Mouse (Mus musculus) Patski (cell line): Measurements from ENCODE around the gene Clstn3. TPM values are rescaled to one million over a fixed set of nuclear protein-coding genes. Genes with fewer than 3 reads are reported as not detected.
"Not testable (repeated sequence)": the region's sequence is repeated elsewhere in the genome, so short reads cannot be mapped to it uniquely, and the experiment has no call there.

Experiments used
- ATAC-seq: fragments of 100-300 bp; one replicate; pipeline ENCODE4 v1.8.0; 2021
- CTCF ChIA-PET: fragments of 350-600 bp; sonication (Branson Sonifier 250); formaldehyde crosslinking; loops from one replicate; lab custom pipeline; 2022; ENCODE audit warnings: inconsistent platforms; lab: Charles Lee
- POLR2A ChIA-PET: fragments of 350-600 bp; sonication (Branson Sonifier 250); formaldehyde crosslinking; loops from one replicate; lab custom pipeline; 2022; ENCODE audit warnings: antibody characterized with exemption, inconsistent platforms; lab: Charles Lee
- DNase-seq: peaks from one replicate; pipeline ENCODE4 v3.0.0-alpha.2; 2011; ENCODE audit warnings: low read depth, low spot score
- H3K27me3 ChIP-seq: fragments of 371-371 bp; one replicate; pipeline ENCODE4 v1.5.1; 2021
- CTCF ChIP-seq: fragments of 100-300 bp; IDR thresholded peaks from one replicate; pipeline ENCODE4 v1.5.1; 2021
- in situ Hi-C: fragments of 300-500 bp; cut with MboI; formaldehyde crosslinking; loops from 3 replicates; pipeline ENCODE4 v1.11.1; 2018; ENCODE audit warnings: low pct_unique_long_range_greater_than_20kb, mixed read lengths
- polyA plus RNA-seq: library from polyadenylated mRNA; unstranded; gene quantifications from one replicate; pipeline ENCODE4 v1.2.3, GENCODE M21; 2021

Gene Clstn3
- polyA plus RNA-seq, 1 experiment from 2014 or later, result 0.68 TPM

GRCm38 (mm10) chr6:124424068-124424498 is 40.5 kb downstream of the Clstn3 start:
- CTCF ChIA-PET, result interaction anchor here (6.2 kb wide), 1 partner anchor 8 kb away, joined by 28 read pairs; the partner anchor contains the start of gene Pex5
- no peak for ATAC-seq
- in situ Hi-C loops, result no loop called here

DNA sequence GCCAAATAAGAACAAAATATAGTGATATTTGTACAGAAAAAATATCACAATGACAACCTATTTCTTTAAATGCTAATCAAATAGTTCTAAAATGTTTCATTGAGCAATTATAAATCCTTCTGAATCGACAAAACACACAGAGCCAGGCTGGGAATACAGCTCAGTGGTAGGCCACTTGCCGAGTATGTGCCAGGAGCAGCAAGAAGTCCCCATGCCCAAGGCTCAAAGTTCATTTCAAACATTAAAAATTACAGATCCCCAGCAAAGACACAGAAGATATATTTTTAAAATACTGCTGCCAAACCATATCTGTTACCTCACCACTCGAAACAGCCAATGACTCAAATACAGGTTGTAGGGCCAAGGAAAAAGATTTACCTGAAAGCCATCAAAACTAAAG is 45.9 kb downstream of the Clstn3 start:
- DNase-seq, result no peak
- ChIA-PET CTCF (no interaction called here), POLR2A (interaction anchor here (0.8 kb wide), 1 partner anchor 9 kb away, joined by 3 read pairs; no protein-coding TSS in a partner anchor)
- no peaks in the 10 kb centered on the region for H3K27me3 ChIP-seq
- no peak for TF ChIP-seq CTCF
- in situ Hi-C loops, result no loop called here
- no peak for ATAC-seq

More at GRCm38 (mm10) chr6:124424068-124424498, 40.5 kb downstream of the Clstn3 start:
- DNase-seq, result no peak
- no peaks in the 10 kb centered on the region for H3K27me3 ChIP-seq
- POLR2A ChIA-PET, result interaction anchor here (0.7 kb wide), 1 partner anchor 14 kb away, joined by 3 read pairs; no protein-coding TSS in a partner anchor
- TF ChIP-seq CTCF, result no peak

- peak; percentile 93 for TF ChIP-seq CTCF
- POLR2A ChIA-PET, result no interaction called here
- peak; percentile 58 for ATAC-seq
Observed at GRCm38 (mm10) chr6:124415347-124416088, 49.1 kb downstream of the Clstn3 start.

DNA sequence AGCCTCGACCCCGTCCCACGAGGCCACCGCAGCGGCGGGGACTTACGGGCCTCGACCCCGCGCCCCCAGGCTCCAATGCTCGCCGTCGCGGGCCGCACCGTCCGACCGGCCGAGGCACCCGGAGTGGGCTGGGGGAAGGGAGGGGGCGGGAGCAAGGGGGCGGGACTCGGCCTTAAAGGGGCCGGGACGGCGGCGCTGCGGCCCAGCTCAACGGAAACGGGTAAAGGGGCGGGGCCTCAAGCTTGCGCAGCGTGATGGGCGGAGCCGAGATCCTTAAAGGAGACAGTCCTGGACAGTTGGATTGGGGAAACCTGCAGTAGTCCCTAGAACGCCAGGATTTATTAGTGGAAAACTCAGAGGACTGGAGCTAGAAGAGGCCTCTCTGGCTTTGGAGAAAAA is 49.7 kb downstream of the Clstn3 start, which contains the start of gene Pex5:
Gene Pex5 (minus strand): TSS at position 141 of the 399 bp plus-strand sequence.
- in situ Hi-C loops, result no loop called here
- TF ChIP-seq CTCF, result no peak
- DNase-seq (peak; percentile 56), ATAC-seq (peak; percentile 93)
- no peaks in the 10 kb centered on the region for H3K27me3 ChIP-seq
- POLR2A ChIA-PET, result no interaction called here
- CTCF ChIA-PET, result interaction anchor here (0.8 to 4.5 kb wide), 6 partner anchors 11 to 79 kb away, joined by 3 to 28 read pairs (median 3); partner anchors contain the start of gene C1rl

More at GRCm38 (mm10) chr6:124415347-124416088, 49.1 kb downstream of the Clstn3 start:
- in situ Hi-C loops, result no loop called here
- CTCF ChIA-PET, result interaction anchor here (0.8 to 4.5 kb wide), 6 partner anchors 11 to 79 kb away, joined by 3 to 28 read pairs (median 3); partner anchors contain the start of gene C1rl
- DNase-seq, result peak; percentile 31
- H3K27me3 ChIP-seq, result no peaks in the 10 kb centered on the region

- ChIA-PET POLR2A (no interaction called here), CTCF (interaction anchor here (0.9 to 4.5 kb wide), 2 partner anchors 12 to 80 kb away, joined by 3 to 28 read pairs; no protein-coding TSS in a partner anchor)
- DNase-seq, result no peak
- in situ Hi-C loops, result no loop called here
- no peaks in the 10 kb centered on the region for H3K27me3 ChIP-seq
- TF ChIP-seq CTCF, result no peak
- peak; percentile 42 for ATAC-seq
Observed at GRCm38 (mm10) chr6:124414150-124414926, 50.3 kb downstream of the Clstn3 start.

- no peak for TF ChIP-seq CTCF
Observed at GRCm38 (mm10) chr6:124413770-124414149, 50.8 kb downstream of the Clstn3 start.

GRCm38 (mm10) chr6:124408355-124408754 is 56.2 kb downstream of the Clstn3 start:
- CTCF ChIA-PET, result no interaction called here
- TF ChIP-seq CTCF, result no peak
- DNase-seq (no peak), ATAC-seq (no peak)
- in situ Hi-C loops, result no loop called here
- POLR2A ChIA-PET, result no interaction called here
- H3K27me3 ChIP-seq, result no peaks in the 10 kb centered on the region

More at GRCm38 (mm10) chr6:124413770-124414149, 50.8 kb downstream of the Clstn3 start:
- DNase-seq (no peak), ATAC-seq (no peak)
- H3K27me3 ChIP-seq, result no peaks in the 10 kb centered on the region
- in situ Hi-C loops, result no loop called here
- CTCF ChIA-PET, result interaction anchor here (4.5 kb wide), 1 partner anchor 12 kb away, joined by 28 read pairs; no protein-coding TSS in a partner anchor
- POLR2A ChIA-PET, result no interaction called here

- TF ChIP-seq CTCF, result no peak
- POLR2A ChIA-PET, result no interaction called here
- in situ Hi-C loops, result no loop called here
- CTCF ChIA-PET, result no interaction called here
- ATAC-seq (no peak), DNase-seq (no peak)
- no peaks in the 10 kb centered on the region for H3K27me3 ChIP-seq
Observed at GRCm38 (mm10) chr6:124407180-124407579, 57.4 kb downstream of the Clstn3 start.

DNA sequence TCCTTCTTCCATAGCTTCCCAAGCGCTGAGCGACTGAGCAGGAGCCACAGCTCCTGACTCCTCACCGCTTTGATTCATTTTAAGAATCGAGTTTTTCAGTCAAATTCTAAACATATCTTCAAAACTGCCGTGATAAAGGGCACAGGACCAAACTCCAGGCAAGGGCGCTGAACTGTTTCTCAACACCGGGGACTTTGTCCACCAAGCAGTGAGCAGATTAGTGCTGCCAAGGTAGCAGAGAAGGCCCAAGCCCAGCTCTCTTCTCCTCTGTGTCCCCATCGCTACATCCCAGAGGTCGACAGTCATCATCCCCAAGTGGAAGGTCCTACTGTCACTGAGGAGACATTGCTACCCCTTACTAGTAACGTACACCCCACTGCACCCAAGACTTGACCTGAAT is 58.3 kb downstream of the Clstn3 start:
- no peaks in the 10 kb centered on the region for H3K27me3 ChIP-seq
- in situ Hi-C loops, result no loop called here
- ChIA-PET CTCF (no interaction called here), POLR2A (no interaction called here)
- DNase-seq (no peak), ATAC-seq (no peak)
- TF ChIP-seq CTCF, result no peak

DNA sequence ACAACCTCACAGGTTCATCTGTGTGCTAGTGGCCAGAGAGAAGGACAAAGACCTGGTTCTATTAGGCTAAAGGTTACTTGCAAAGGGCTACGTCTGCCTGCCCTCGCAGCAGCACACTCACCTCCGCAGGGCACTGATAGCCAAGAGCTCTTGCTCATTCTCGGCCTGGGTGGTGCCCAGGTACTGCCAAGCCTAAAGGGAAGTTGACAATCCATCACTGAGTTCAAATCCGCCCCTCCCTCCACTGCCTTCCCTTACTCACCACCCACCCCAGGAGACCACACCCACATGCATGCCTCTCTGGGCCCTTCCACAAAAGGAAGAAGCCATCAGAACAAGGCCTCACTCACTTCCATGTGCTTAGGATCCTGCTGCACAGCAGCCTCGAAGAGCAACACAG is 64.9 kb downstream of the Clstn3 start:
- TF ChIP-seq CTCF, result no peak
- DNase-seq (no peak), ATAC-seq (no peak)
- in situ Hi-C loops, result loop anchor here (25.0 kb wide), 2 partner anchors 462 to 1512 kb away; no protein-coding TSS in a partner anchor
- ChIA-PET POLR2A (no interaction called here), CTCF (no interaction called here)
- H3K27me3 ChIP-seq, result no peaks in the 10 kb centered on the region

- ATAC-seq, DNase-seq, H3K27me3 ChIP-seq, CTCF ChIA-PET: not testable (repeated sequence)
- in situ Hi-C loops, result loop anchor here (25.0 kb wide), 2 partner anchors 458 to 1508 kb away; no protein-coding TSS in a partner anchor
- POLR2A ChIA-PET, result interaction anchor here (0.7 kb wide), 1 partner anchor 19 kb away, joined by 3 read pairs; no protein-coding TSS in a partner anchor
Observed at GRCm38 (mm10) chr6:124394991-124395390, 69.6 kb downstream of the Clstn3 start.
